In the genomic region with DNA sequence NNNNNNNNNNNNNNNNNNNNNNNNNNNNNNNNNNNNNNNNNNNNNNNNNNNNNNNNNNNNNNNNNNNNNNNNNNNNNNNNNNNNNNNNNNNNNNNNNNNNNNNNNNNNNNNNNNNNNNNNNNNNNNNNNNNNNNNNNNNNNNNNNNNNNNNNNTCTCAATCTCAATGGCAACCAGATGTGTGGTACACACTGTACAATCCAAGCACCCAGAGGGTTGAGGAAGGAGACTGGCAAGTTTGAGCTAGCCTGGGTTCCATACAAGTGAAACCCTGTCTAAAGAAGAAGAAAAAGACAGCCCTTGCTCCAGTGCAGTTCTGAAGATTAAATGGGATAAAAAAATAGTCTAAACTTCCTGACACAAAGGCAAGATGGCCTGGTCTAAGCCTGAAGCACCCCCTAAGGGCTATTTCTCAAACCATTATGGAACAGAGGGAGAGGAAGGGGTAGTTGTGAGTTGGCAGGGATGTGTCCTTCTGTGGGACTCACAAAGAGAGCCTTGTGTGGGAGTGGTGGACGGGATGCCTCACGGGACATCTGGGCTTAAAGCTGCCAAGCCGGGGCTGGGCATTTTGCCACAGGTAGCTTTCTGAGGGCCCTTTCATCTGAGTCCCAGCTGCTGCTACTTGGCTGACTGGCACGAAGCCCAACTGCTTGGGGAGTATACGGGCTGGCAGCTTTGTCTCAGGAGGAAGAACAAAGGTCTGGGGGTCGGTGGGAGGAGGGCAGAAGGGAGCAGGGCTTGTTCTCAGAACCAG, we compare ENCODE assay signal across 8 mouse cellular contexts. TPM values are rescaled to one million over a fixed set of nuclear protein-coding genes. Genes with fewer than 3 reads are reported as not detected.
DNase-seq lines count a peak whose midpoint lies in the region; ATAC-seq and TF ChIP-seq lines count a peak whose summit lies in the region.

No protein-coding gene starts in this region.

- WGBS in limb, embryonic 12.5 days, result 57% methylated on average over 6 of the region's 6 CpGs
- WGBS in limb, embryonic 10.5 days, result 76% methylated on average over 6 of the region's 6 CpGs
- WGBS in forebrain, embryonic 12.5 days, result 24% methylated on average over 6 of the region's 6 CpGs
- 4% methylated on average over 6 of the region's 6 CpGs for WGBS in heart, embryonic 16.5 days
- WGBS in lung, adult 2 months, result 8% methylated on average over 6 of the region's 6 CpGs

- peak overlapping the region; percentile 57 for H3K27ac ChIP-seq in limb, embryonic 12.5 days
- H3K27ac ChIP-seq in limb, embryonic 10.5 days, result no peak overlapping the region
- peak overlapping the region; percentile 96 for H3K27ac ChIP-seq in forebrain, embryonic 12.5 days
- H3K27ac ChIP-seq in heart, embryonic 16.5 days (ENCODE audit: low read length), result peak overlapping the region; percentile 83

- H3K36me3 ChIP-seq in limb, embryonic 12.5 days, result no peaks in the 10 kb centered on the region
- H3K36me3 ChIP-seq in limb, embryonic 10.5 days, result no peaks in the 10 kb centered on the region
- H3K36me3 ChIP-seq in forebrain, embryonic 12.5 days (replicated peaks), result no peaks in the 10 kb centered on the region
- no peaks in the 10 kb centered on the region for H3K36me3 ChIP-seq in heart, embryonic 16.5 days (ENCODE audit: control insufficient read depth, insufficient read depth)

- no peaks in the 10 kb centered on the region for H3K4me1 ChIP-seq in limb, embryonic 12.5 days (replicated peaks)
- no peaks in the 10 kb centered on the region for H3K4me1 ChIP-seq in limb, embryonic 10.5 days
- peaks cover 13% of the 10 kb centered on the region for H3K4me1 ChIP-seq in forebrain, embryonic 12.5 days
- peaks cover 15% of the 10 kb centered on the region for H3K4me1 ChIP-seq in heart, embryonic 16.5 days (ENCODE audit: control insufficient read depth, insufficient read depth, low read length)
- H3K4me1 ChIP-seq in lung, adult 2 months (ENCODE audit: control insufficient read depth, insufficient read depth, low read length), result no peaks in the 10 kb centered on the region; the same call in 1 of the 2 replicates

- no peak for TF ChIP-seq CTCF in lung, adult 2 months (IDR thresholded peaks at IDR 0.05; ENCODE audit: insufficient read depth, low read length)

- TF ChIP-seq POLR2A in lung, adult 2 months (IDR thresholded peaks at IDR 0.05; ENCODE audit: borderline replicate concordance, extremely low read depth, low read depth, low read length), result no peak

- H3K9ac ChIP-seq in limb, embryonic 12.5 days (replicated peaks), result no peak overlapping the region
- no peak overlapping the region for H3K9ac ChIP-seq in forebrain, embryonic 12.5 days
- peak overlapping the region; percentile 49 for H3K9ac ChIP-seq in heart, embryonic 16.5 days (ENCODE audit: low read length)

- H3K27me3 ChIP-seq in limb, embryonic 12.5 days, result no peaks in the 10 kb centered on the region
- H3K27me3 ChIP-seq in limb, embryonic 10.5 days (ENCODE audit: low read depth, poor library complexity, severe bottlenecking), result no peaks in the 10 kb centered on the region
- no peaks in the 10 kb centered on the region for H3K27me3 ChIP-seq in forebrain, embryonic 12.5 days
- H3K27me3 ChIP-seq in heart, embryonic 16.5 days (ENCODE audit: control insufficient read depth, insufficient read depth, low read length), result no peaks in the 10 kb centered on the region

- no peak overlapping the region for H3K4me2 ChIP-seq in limb, embryonic 12.5 days
- no peak overlapping the region; the same call in 1 of the 2 replicates for H3K4me2 ChIP-seq in forebrain, embryonic 12.5 days
- H3K4me2 ChIP-seq in heart, embryonic 16.5 days (ENCODE audit: low read depth, low read length), result no peak overlapping the region

- peaks cover 6% of the 10 kb centered on the region; the same call in 1 of the 2 replicates for H3K9me3 ChIP-seq in limb, embryonic 12.5 days
- H3K9me3 ChIP-seq in limb, embryonic 10.5 days (replicated peaks), result no peaks in the 10 kb centered on the region
- peaks cover 6% of the 10 kb centered on the region; the same call in 1 of the 2 replicates for H3K9me3 ChIP-seq in forebrain, embryonic 12.5 days
- H3K9me3 ChIP-seq in heart, embryonic 16.5 days (replicated peaks; ENCODE audit: control insufficient read depth, low read length), result peaks cover 7% of the 10 kb centered on the region

- H3K4me3 ChIP-seq in limb, embryonic 12.5 days (replicated peaks), result no peak overlapping the region
- no peak overlapping the region for H3K4me3 ChIP-seq in limb, embryonic 10.5 days
- no peak overlapping the region for H3K4me3 ChIP-seq in forebrain, embryonic 12.5 days (replicated peaks)
- H3K4me3 ChIP-seq in heart, embryonic 16.5 days (ENCODE audit: low read length), result no peak overlapping the region
- H3K4me3 ChIP-seq in lung, adult 2 months (replicated peaks; ENCODE audit: extremely low read depth, low read depth, low read length), result no peak overlapping the region

- no peak for DNase-seq in limb, embryonic 10.5 days (ENCODE audit: low spot score)
- peak; percentile 91 for DNase-seq in kidney, postnatal 10 days
- peak; percentile 80 for DNase-seq in lung, adult 2 months
- DNase-seq in retina, postnatal 7 days (ENCODE audit: low read depth, low spot score), result peak; percentile 84

- ATAC-seq in limb, embryonic 12.5 days (ENCODE audit: insufficient number of reproducible peaks, insufficient read depth, low FRiP score, low TSS enrichment, low read depth), result peak; percentile 79; the same call in 1 of the 2 replicates
- ATAC-seq in forebrain, embryonic 12.5 days (ENCODE audit: low FRiP score), result peak; percentile 92
- ATAC-seq in heart, embryonic 16.5 days (replicated peaks; ENCODE audit: extremely low read depth, insufficient read depth, low FRiP score), result peak; percentile 87
- no peak for ATAC-seq in CD4-positive, CD25-positive, alpha-beta regulatory T cell, adult 4 months

RNA-seq across cellular contexts. Expression of a gene that starts 4.8 kb away (rescaled TPM):
- 1.5 and 2.0 TPM in 2 replicates for polyA plus RNA-seq in limb, embryonic 12.5 days (2016; fragmentation: Nextera tagmentation; extraction: Ambion mirVana)
- 0.69 and 1.0 TPM in 2 replicates for polyA plus RNA-seq in limb, embryonic 10.5 days (2016; fragmentation: Nextera tagmentation; extraction: Ambion mirVana)
- polyA plus RNA-seq in forebrain, embryonic 12.5 days (2016; fragmentation: Nextera tagmentation; extraction: Ambion mirVana), result 1.3 and 2.0 TPM in 2 replicates
- 1.4 and 1.5 TPM in 2 replicates for polyA plus RNA-seq in heart, embryonic 16.5 days (2015; fragmentation: Nextera tagmentation; extraction: Ambion mirVana)
- polyA plus RNA-seq in lung, adult 2 months (2012; rRNA removed), result 4.0 and 6.7 TPM in 2 replicates
- polyA plus RNA-seq in CD4-positive, CD25-positive, alpha-beta regulatory T cell, adult 4 months (2017; shearing (Covaris generic)), result under 1 TPM; 0.43 to 0.94 TPM

RNA-seq across cellular contexts. Expression of a gene that starts 28.8 kb away (rescaled TPM):
- 0.60 and 0.64 TPM in 2 replicates for polyA plus RNA-seq in limb, embryonic 12.5 days (2016; fragmentation: Nextera tagmentation; extraction: Ambion mirVana)
- polyA plus RNA-seq in limb, embryonic 10.5 days (2016; fragmentation: Nextera tagmentation; extraction: Ambion mirVana), result 0.45 and 0.46 TPM in 2 replicates
- polyA plus RNA-seq in forebrain, embryonic 12.5 days (2016; fragmentation: Nextera tagmentation; extraction: Ambion mirVana), result 0.34 and 0.50 TPM in 2 replicates
- polyA plus RNA-seq in heart, embryonic 16.5 days (2015; fragmentation: Nextera tagmentation; extraction: Ambion mirVana), result 1.0 and 2.0 TPM in 2 replicates
- 72.8 and 95.2 TPM in 2 replicates for polyA plus RNA-seq in lung, adult 2 months (2012; rRNA removed)
- under 1 TPM in 1 of 2 experiments, not detected in 1; 0.84 TPM for polyA plus RNA-seq in CD4-positive, CD25-positive, alpha-beta regulatory T cell, adult 4 months (2017; shearing (Covaris generic))

RNA-seq across cellular contexts. Expression of a gene that starts 34.4 kb away (rescaled TPM):
- polyA plus RNA-seq in limb, embryonic 12.5 days (2016; fragmentation: Nextera tagmentation; extraction: Ambion mirVana), result 60.0 and 61.2 TPM in 2 replicates
- polyA plus RNA-seq in limb, embryonic 10.5 days (2016; fragmentation: Nextera tagmentation; extraction: Ambion mirVana), result 64.5 and 69.7 TPM in 2 replicates
- 57.8 and 58.3 TPM in 2 replicates for polyA plus RNA-seq in forebrain, embryonic 12.5 days (2016; fragmentation: Nextera tagmentation; extraction: Ambion mirVana)
- 37.3 and 40.8 TPM in 2 replicates for polyA plus RNA-seq in heart, embryonic 16.5 days (2015; fragmentation: Nextera tagmentation; extraction: Ambion mirVana)
- 52.7 and 69.7 TPM in 2 replicates for polyA plus RNA-seq in lung, adult 2 months (2012; rRNA removed)
- polyA plus RNA-seq in CD4-positive, CD25-positive, alpha-beta regulatory T cell, adult 4 months (2017; shearing (Covaris generic)), result 10 to 100 TPM; 46.2 to 64.2 TPM

RNA-seq across cellular contexts. Expression of a gene that starts 46.5 kb away (rescaled TPM):
- 365 and 384 TPM in 2 replicates for polyA plus RNA-seq in limb, embryonic 12.5 days (2016; fragmentation: Nextera tagmentation; extraction: Ambion mirVana)
- polyA plus RNA-seq in limb, embryonic 10.5 days (2016; fragmentation: Nextera tagmentation; extraction: Ambion mirVana), result 305 and 321 TPM in 2 replicates
- polyA plus RNA-seq in forebrain, embryonic 12.5 days (2016; fragmentation: Nextera tagmentation; extraction: Ambion mirVana), result 392 and 393 TPM in 2 replicates
- polyA plus RNA-seq in heart, embryonic 16.5 days (2015; fragmentation: Nextera tagmentation; extraction: Ambion mirVana), result 592 and 600 TPM in 2 replicates
- 134 and 135 TPM in 2 replicates for polyA plus RNA-seq in lung, adult 2 months (2012; rRNA removed)
- 100 to 1,000 TPM; 159 to 178 TPM for polyA plus RNA-seq in CD4-positive, CD25-positive, alpha-beta regulatory T cell, adult 4 months (2017; shearing (Covaris generic))

Comparison
In these comparisons a context has a peak if more than half of its experiments do, and no peak if none do; other contexts are left out.
1. RNA of a gene that starts 28.8 kb away (polyA plus RNA-seq): 72.8 to 95.2 TPM in lung, adult 2 months; 1.0 to 2.0 TPM in heart, embryonic 16.5 days, 0.84 TPM in CD4-positive, CD25-positive, alpha-beta regulatory T cell, adult 4 months, 0.60 to 0.64 TPM in limb, embryonic 12.5 days, 0.45 to 0.46 TPM in limb, embryonic 10.5 days and 0.34 to 0.50 TPM in forebrain, embryonic 12.5 days; every median in the first group is over 10 times any median in the second.